Mouse (Mus musculus) left cerebral cortex, postnatal 10 days (tissue): Measurements from ENCODE around the gene Slc26a11. TPM values are rescaled to one million over a fixed set of nuclear protein-coding genes. Genes with fewer than 3 reads are reported as not detected.
A peak's percentile ranks its signal among the peaks of the same experiment; 100 is the strongest.

Experiments used
- DNase-seq, 2 experiments: peaks; one replicate each; pipeline ENCODE4 v3.0.0; 2021 to 2022; ENCODE audit warnings: low spot score in 2 of 2, mixed read lengths in 1 of 2; ENCODE audit errors: extremely low spot score in 1 of 2
- intact Hi-C: fragments of 180-260 bp; cut with DNase I; formaldehyde crosslinking; loops from one replicate; pipeline ENCODE4 v1.15.1; 2025
- microRNA-seq: library from miRNA; unstranded; fragments of <30 nt; microRNA quantifications from one replicate; pipeline ENCODE4 v1.2.0, GENCODE M21; 2022
- total RNA-seq, 2 experiments: library from RNA; stranded (reverse); gene quantifications; 2 replicates each; pipeline ENCODE4 v1.2.3; 2021

Gene Slc26a11
- total RNA-seq, 2 experiments from 2014 or later = 4.6 to 5.2 TPM

DNA sequence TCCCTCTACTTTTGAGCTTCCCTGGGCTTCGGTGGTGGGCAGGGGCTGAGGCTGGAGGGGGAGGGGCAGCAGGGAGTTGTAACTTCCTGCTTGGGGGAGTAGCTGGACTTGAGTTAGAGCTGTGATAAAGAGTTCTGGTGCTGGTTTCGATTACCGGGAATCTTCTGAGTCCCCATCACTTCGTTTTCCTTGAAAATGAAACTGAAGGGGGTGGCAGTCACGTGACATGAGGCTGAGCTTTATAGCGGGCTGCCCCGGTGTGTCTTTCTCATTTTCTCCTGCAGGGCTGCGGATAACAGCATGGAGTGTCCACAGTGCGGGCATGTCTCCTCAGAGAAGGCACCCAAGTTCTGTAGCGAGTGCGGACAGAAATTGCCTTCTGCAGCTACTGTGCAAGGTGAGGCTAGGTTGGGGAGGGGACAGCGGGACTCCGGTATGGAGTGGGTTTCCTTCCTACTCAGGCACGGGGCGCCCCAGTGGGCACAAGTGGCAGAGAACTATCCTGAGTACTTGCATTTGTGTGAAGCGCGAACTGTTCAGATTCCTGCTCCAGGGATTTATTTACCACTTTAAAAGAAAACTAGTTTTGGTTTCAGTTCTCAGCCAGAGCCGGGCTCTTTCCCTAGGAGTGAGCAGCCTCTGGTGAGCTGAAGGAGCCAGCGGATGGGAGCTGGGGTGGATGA is 37.6 kb downstream of the Slc26a11 start, which contains the start of gene Rnf213:
Gene Rnf213 (plus strand): TSS at position 301 of the 683 bp plus-strand sequence.
- intact Hi-C loops = no loop called here
- peak in 1 of 2 experiments; percentile 64 for DNase-seq

- intact Hi-C loops = no loop called here
Observed at GRCm38 (mm10) chr11:119393483-119393804, 38.1 kb downstream of the Slc26a11 start.

DNA sequence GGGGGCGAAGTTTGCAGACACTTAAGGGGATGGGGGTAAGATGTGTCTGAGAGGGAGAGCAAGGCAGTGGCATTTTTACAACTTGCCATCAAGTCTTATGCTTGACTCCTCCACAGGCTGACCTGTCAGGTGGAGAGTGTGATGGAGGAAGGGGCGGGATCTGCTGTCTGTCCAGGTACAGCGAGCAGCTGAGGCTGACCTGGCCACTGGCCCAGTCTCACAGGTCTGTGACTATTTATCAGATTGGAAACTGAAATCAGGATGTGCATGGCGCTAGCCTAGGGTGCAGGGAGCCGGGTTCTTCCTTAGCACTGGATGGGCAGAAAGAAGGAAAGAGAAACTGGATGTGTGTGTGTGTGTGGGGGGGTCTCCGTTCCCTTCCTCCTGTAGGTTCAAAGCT is 38.9 kb downstream of the Slc26a11 start:
- DNase-seq = no peak
- intact Hi-C loops = no loop called here

More at GRCm38 (mm10) chr11:119393483-119393804, 38.1 kb downstream of the Slc26a11 start:
- no peak for DNase-seq

- intact Hi-C loops = no loop called here
- DNase-seq = no peak
Observed at GRCm38 (mm10) chr11:119395394-119395793, 40.0 kb downstream of the Slc26a11 start.

DNA sequence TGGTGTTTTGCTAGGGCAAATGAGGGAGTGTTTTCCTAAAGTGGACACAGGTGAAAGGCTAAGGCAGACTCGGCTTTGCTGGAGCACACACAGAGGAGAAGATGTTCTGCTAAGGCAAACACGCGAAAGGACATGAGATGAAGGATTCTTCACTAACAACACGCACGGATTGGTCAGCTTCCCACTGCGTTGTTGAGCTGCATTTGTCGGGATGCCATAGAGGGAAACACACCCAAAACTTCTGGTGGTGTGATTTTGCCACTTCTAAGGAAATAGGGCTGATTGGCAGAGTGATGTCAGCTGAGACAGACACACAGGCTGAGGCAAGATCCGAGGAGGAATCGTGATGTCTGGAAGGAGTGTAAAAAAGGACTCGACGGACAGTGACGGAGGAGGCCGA is 40.6 kb downstream of the Slc26a11 start:
- intact Hi-C loops = no loop called here
- DNase-seq = no peak

GRCm38 (mm10) chr11:119396461-119396860 is 41.1 kb downstream of the Slc26a11 start:
- intact Hi-C loops = no loop called here
- no peak for DNase-seq

- intact Hi-C loops = no loop called here
- no peak for DNase-seq
Observed at GRCm38 (mm10) chr11:119402501-119403160, 47.3 kb downstream of the Slc26a11 start.

DNA sequence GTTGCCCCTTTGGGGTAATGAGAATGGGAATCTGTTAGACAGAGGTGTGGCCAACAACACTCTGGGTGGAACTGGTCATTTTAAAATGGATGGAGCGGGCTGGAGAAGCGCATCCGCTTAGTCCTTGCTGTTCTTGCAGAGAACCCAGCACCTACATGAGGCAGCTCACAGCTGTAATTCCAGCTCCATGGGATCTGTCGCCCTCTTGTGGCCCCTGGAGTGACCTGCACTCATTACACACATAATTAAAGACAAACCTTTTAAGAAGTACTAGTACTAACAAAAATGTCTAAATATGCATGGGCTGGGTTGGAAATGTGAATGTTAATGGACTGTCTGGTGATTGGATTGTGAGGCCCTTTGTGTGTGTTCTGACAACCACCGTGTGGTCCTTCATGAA is 49.3 kb downstream of the Slc26a11 start:
- no peak for DNase-seq
- intact Hi-C loops = no loop called here

- intact Hi-C loops = no loop called here
- DNase-seq = no peak
Observed at GRCm38 (mm10) chr11:119407381-119407780, 52.0 kb downstream of the Slc26a11 start.

DNA sequence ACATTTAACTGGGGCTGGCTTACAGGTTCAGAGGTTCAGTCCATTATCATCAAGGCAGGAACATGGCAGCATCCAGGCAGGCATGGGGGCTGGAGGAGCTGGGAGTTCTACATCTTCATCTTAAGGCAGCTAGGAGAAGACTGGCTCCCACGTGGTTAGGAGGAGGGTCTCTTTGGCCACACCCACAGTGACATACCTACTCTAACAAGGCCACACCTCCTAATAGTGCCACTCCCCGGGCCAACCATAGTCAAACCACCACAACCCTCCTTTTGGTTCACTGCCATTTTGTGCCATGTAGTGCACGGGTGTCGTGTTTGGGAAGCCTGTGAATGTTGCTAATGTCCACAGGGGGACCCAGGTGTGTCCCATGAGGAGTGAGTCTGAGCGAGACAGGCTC is 52.6 kb downstream of the Slc26a11 start:
- no peak for DNase-seq
- intact Hi-C loops = no loop called here

- intact Hi-C loops = no loop called here
Observed at GRCm38 (mm10) chr11:119419327-119420118, 64.2 kb downstream of the Slc26a11 start.

GRCm38 (mm10) chr11:119420426-119420825 is 65.1 kb downstream of the Slc26a11 start:
- intact Hi-C loops = no loop called here
- DNase-seq = no peak

More at GRCm38 (mm10) chr11:119419327-119420118, 64.2 kb downstream of the Slc26a11 start:
- no peak for DNase-seq

GRCm38 (mm10) chr11:119427431-119427830 is 72.1 kb downstream of the Slc26a11 start:
- DNase-seq = no peak
- intact Hi-C loops = no loop called here

DNA sequence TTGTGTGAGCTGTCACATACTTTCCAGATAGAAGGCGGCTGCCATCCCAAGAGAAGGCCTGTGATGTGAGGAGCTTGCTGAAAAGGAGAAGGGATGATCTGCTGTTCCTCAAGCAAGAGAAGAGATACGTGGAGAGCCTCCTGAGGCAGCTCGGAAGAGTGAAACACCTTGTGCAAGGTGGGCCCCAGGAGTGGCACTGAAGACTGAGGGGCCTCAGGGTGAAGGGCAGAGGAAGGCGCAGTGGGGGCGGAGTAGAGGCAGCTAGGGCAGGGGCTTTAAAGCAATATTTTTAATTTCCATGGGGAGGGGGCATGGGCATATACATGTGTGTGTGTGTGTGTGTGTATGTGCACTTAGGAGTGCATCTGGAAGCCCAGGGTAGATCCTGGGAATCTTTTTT is 72.6 kb downstream of the Slc26a11 start:
- DNase-seq = no peak
- intact Hi-C loops = no loop called here

GRCm38 (mm10) chr11:119428649-119429136 is 73.3 kb downstream of the Slc26a11 start:
- DNase-seq = peak in 1 of 2 experiments; percentile 52
- intact Hi-C loops = no loop called here

Small RNA genes within 50 kb of the gene (microRNA-seq; reads per million reads assigned to microRNA genes)
- not detected for gene Mir1932

Other genes starting within 250 kb of the Slc26a11 start
- 100 to 1,000 TPM in 1 of 2 experiments, 10 to 100 TPM in 1; 98.2 to 108 TPM for gene Tbc1d16, start 127.1 kb upstream of the Slc26a11 start, total RNA-seq
- 1 to 10 TPM; 3.0 to 3.7 TPM for gene Ccdc40, start 127.0 kb upstream of the Slc26a11 start, total RNA-seq
- gene Gaa, start 87.7 kb upstream of the Slc26a11 start, total RNA-seq = 100 to 1,000 TPM; 108 to 124 TPM
- 10 to 100 TPM; 92.3 to 98.1 TPM for gene Eif4a3, start 55.5 kb upstream of the Slc26a11 start, total RNA-seq
- gene Card14, start 47.8 kb upstream of the Slc26a11 start, total RNA-seq = under 1 TPM; 0.32 to 0.34 TPM
- 1 to 10 TPM; 4.7 to 6.0 TPM for gene Sgsh, start within 50 bp of the Slc26a11 start, total RNA-seq
- 1 to 10 TPM; 2.2 to 3.2 TPM for gene Rnf213, start 37.5 kb downstream of the Slc26a11 start, total RNA-seq
- gene Endov, start 135.8 kb downstream of the Slc26a11 start, total RNA-seq = 10 to 100 TPM; 23.6 to 25.8 TPM
- 10 to 100 TPM; 53.0 to 60.4 TPM for gene Nptx1, start 192.2 kb downstream of the Slc26a11 start, total RNA-seq
- gene Rptor, start 247.3 kb downstream of the Slc26a11 start, total RNA-seq = 10 to 100 TPM; 51.5 to 53.9 TPM